Mouse (Mus musculus) liver, adult 2 months (tissue): Measurements from ENCODE around the gene Srm.
A peak's percentile ranks its signal among the peaks of the same experiment; 100 is the strongest.

ENCODE experiments used
- CTCF ChIP-seq: fragments of 200-500 bp; IDR thresholded peaks from 2 replicates; pipeline ENCODE4 v1.5.1; 2011; ENCODE audit warnings: low read depth, low read length, control low read depth
- POLR2A ChIP-seq: fragments of 200-500 bp; IDR thresholded peaks from 2 replicates; pipeline ENCODE4 v1.6.1; 2011; ENCODE audit warnings: low read length, control low read depth; ENCODE audit not compliant: insufficient read depth; ENCODE audit errors: extremely low read depth

- TF ChIP-seq CTCF (no peak), POLR2A (peak; percentile 94)
Measured at GRCm38 (mm10) chr4:148626623-148627185, 35.4 kb downstream of the Srm start, which contains the start of gene Tardbp.
